21 mouse cellular contexts compared by ENCODE assay signal in the genomic region with DNA sequence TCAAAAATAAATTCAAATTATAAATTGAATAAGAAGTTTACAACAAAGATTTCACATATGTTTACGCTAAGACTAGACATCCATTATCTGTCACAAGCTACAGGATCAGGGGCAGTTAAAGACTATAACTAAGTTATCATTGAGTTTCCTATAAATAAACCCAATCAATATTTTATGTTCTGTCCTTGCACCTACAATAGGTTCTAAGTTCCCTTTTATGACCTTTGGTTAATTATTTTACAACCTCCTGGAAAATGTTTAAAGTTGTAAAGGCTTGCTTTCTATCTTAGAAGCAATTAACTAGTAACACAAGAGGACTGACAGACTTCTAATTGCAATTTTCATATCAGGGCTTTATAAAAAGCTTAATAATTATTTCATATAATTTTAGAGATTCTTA.
DNase-seq lines count a peak whose midpoint lies in the region; ATAC-seq and TF ChIP-seq lines count a peak whose summit lies in the region.
"Had no signal": no experiment of that assay in that cellular context is flagged by ENCODE, and none has a peak within 500 bp of the region (broad histone marks: within the 10 kb centered on the region; RNA-seq: fewer than 3 reads in every experiment).

No protein-coding gene starts in this region.

- no peaks in the 10 kb centered on the region for H3K79me2 ChIP-seq in liver, adult 2 months (ENCODE audit: control insufficient read depth, insufficient read depth, low read length)

- H3K27me3 ChIP-seq in intestine, embryonic 15.5 days (replicated peaks) = no peaks in the 10 kb centered on the region
- no peaks in the 10 kb centered on the region for H3K27me3 ChIP-seq in intestine, postnatal 0 days (replicated peaks; ENCODE audit: control insufficient read depth, insufficient read depth, low read length)
- H3K27me3 ChIP-seq in liver, adult 2 months (ENCODE audit: control insufficient read depth, insufficient read depth, low read length) = no peaks in the 10 kb centered on the region
- no peaks in the 10 kb centered on the region for H3K27me3 ChIP-seq in liver, postnatal 0 days (ENCODE audit: insufficient read depth, low read length)
- no peaks in the 10 kb centered on the region for H3K27me3 ChIP-seq in intestine, embryonic 16.5 days (replicated peaks; ENCODE audit: control insufficient read depth, insufficient read depth, low read length)
- H3K27me3 ChIP-seq: CH12.LX, Patski had no signal

- no peak overlapping the region for H3K4me3 ChIP-seq in intestine, embryonic 15.5 days (replicated peaks)
- H3K4me3 ChIP-seq in intestine, postnatal 0 days (ENCODE audit: low read depth, low read length) = no peak overlapping the region
- H3K4me3 ChIP-seq in liver, adult 2 months (ENCODE audit: insufficient read depth, low read depth, low read length) = no peak overlapping the region
- H3K4me3 ChIP-seq in liver, postnatal 0 days (ENCODE audit: low read depth, low read length) = no peak overlapping the region
- H3K4me3 ChIP-seq in intestine, embryonic 16.5 days (ENCODE audit: low read length) = no peak overlapping the region

- H3K36me3 ChIP-seq in intestine, embryonic 15.5 days = no peaks in the 10 kb centered on the region
- no peaks in the 10 kb centered on the region for H3K36me3 ChIP-seq in intestine, postnatal 0 days (ENCODE audit: control insufficient read depth, insufficient read depth)
- H3K36me3 ChIP-seq in liver, adult 2 months (ENCODE audit: control insufficient read depth, insufficient read depth, low read length) = no peaks in the 10 kb centered on the region
- no peaks in the 10 kb centered on the region for H3K36me3 ChIP-seq in liver, postnatal 0 days (replicated peaks; ENCODE audit: insufficient read depth, low read length)
- no peaks in the 10 kb centered on the region for H3K36me3 ChIP-seq in intestine, embryonic 16.5 days (ENCODE audit: control insufficient read depth, insufficient read depth, low read length)
- H3K36me3 ChIP-seq: G1E had no signal

- no peak overlapping the region for H3K4me2 ChIP-seq in intestine, embryonic 15.5 days (replicated peaks)
- no peak overlapping the region for H3K4me2 ChIP-seq in intestine, postnatal 0 days (replicated peaks; ENCODE audit: low read depth)
- no peak overlapping the region for H3K4me2 ChIP-seq in liver, postnatal 0 days (ENCODE audit: low read depth, low read length)
- no peak overlapping the region for H3K4me2 ChIP-seq in intestine, embryonic 16.5 days (ENCODE audit: low read depth, low read length)

- DNase-seq in liver, adult 2 months (ENCODE audit: extremely low read depth, low read depth, low spot score) = peak; percentile 0
- no peak for DNase-seq in liver, postnatal 0 days
- no peak for DNase-seq in cerebellum, postnatal 4 days (ENCODE audit: low spot score in 2 of 2)
- DNase-seq: adrenal gland, adult 2 months; adrenal gland, adult 8-10 months; adrenal gland, postnatal 10 days; adrenal gland, postnatal 14 days; adrenal gland, postnatal 25 days; adrenal gland, postnatal 36 days; B cell, adult 2 months; cerebellum, adult 11 months; cerebellum, adult 11-12 months; cerebellum, adult 18-20 months had no signal

- no peaks in the 10 kb centered on the region for H3K4me1 ChIP-seq in intestine, embryonic 15.5 days (replicated peaks)
- no peaks in the 10 kb centered on the region for H3K4me1 ChIP-seq in intestine, postnatal 0 days (replicated peaks; ENCODE audit: control insufficient read depth, insufficient read depth, low read length)
- no peaks in the 10 kb centered on the region for H3K4me1 ChIP-seq in liver, adult 2 months (ENCODE audit: control insufficient read depth, insufficient read depth, low read length)
- no peaks in the 10 kb centered on the region for H3K4me1 ChIP-seq in liver, postnatal 0 days (ENCODE audit: insufficient read depth)
- H3K4me1 ChIP-seq in intestine, embryonic 16.5 days (ENCODE audit: control insufficient read depth, insufficient read depth, low read length) = no peaks in the 10 kb centered on the region

- TF ChIP-seq EP300 in liver, postnatal 0 days (IDR thresholded peaks at IDR 0.05; ENCODE audit: low read depth) = no peak

- no peak overlapping the region for H3K9ac ChIP-seq in intestine, embryonic 15.5 days
- no peak overlapping the region for H3K9ac ChIP-seq in intestine, postnatal 0 days (ENCODE audit: low read depth, low read length)
- H3K9ac ChIP-seq in liver, adult 2 months (ENCODE audit: low read depth, low read length) = no peak overlapping the region
- H3K9ac ChIP-seq in liver, postnatal 0 days (replicated peaks) = no peak overlapping the region
- H3K9ac ChIP-seq in intestine, embryonic 16.5 days (ENCODE audit: low read depth, low read length) = no peak overlapping the region

- TF ChIP-seq POLR2A in liver, adult 2 months (IDR thresholded peaks at IDR 0.05; ENCODE audit: extremely low read depth, insufficient read depth, low read length) = no peak

- 70% methylated on average over 1 of the region's 1 CpGs for WGBS in intestine, embryonic 15.5 days
- WGBS in intestine, postnatal 0 days = 45% methylated on average over 1 of the region's 1 CpGs
- 93% methylated on average over 1 of the region's 1 CpGs for WGBS in liver, adult 2 months
- WGBS in liver, postnatal 0 days (ENCODE audit: insufficient replicate concordance) = 77% methylated on average over 1 of the region's 1 CpGs
- WGBS in intestine, embryonic 16.5 days = 65% methylated on average over 1 of the region's 1 CpGs

- no peak for TF ChIP-seq CTCF in intestine, postnatal 0 days (IDR thresholded peaks at IDR 0.05; ENCODE audit: low read depth)
- TF ChIP-seq CTCF in liver, adult 2 months (IDR thresholded peaks at IDR 0.05; ENCODE audit: low read depth, low read length) = no peak
- no peak for TF ChIP-seq CTCF in liver, postnatal 0 days (IDR thresholded peaks at IDR 0.05; ENCODE audit: low read depth)

- H3K27ac ChIP-seq in intestine, embryonic 15.5 days = no peak overlapping the region
- H3K27ac ChIP-seq in intestine, postnatal 0 days (ENCODE audit: low read depth, low read length) = no peak overlapping the region
- no peak overlapping the region for H3K27ac ChIP-seq in liver, adult 2 months (replicated peaks; ENCODE audit: insufficient read depth, low read depth, low read length)
- H3K27ac ChIP-seq in liver, postnatal 0 days (ENCODE audit: low read depth) = no peak overlapping the region
- no peak overlapping the region for H3K27ac ChIP-seq in intestine, embryonic 16.5 days (ENCODE audit: low read length)

- peak; percentile 66 for ATAC-seq in intestine, embryonic 15.5 days
- no peak for ATAC-seq in intestine, postnatal 0 days
- no peak for ATAC-seq in liver, postnatal 0 days
- ATAC-seq in intestine, embryonic 16.5 days = peak; percentile 80
- ATAC-seq: activated CD4-positive, CD25-positive, alpha-beta regulatory T cell, adult 4 months; CD4-positive, CD25-positive, alpha-beta regulatory T cell, adult 4 months; Patski had no signal

- no peaks in the 10 kb centered on the region for H3K9me3 ChIP-seq in intestine, embryonic 15.5 days
- H3K9me3 ChIP-seq in intestine, postnatal 0 days (ENCODE audit: control insufficient read depth) = no peaks in the 10 kb centered on the region
- H3K9me3 ChIP-seq in liver, postnatal 0 days (ENCODE audit: low read length) = no peaks in the 10 kb centered on the region
- no peaks in the 10 kb centered on the region for H3K9me3 ChIP-seq in intestine, embryonic 16.5 days (ENCODE audit: control insufficient read depth, low read length)
- H3K9me3 ChIP-seq: G1E had no signal

Comparison
In these comparisons a context has a peak if more than half of its experiments do, and no peak if none do; other contexts are left out.
1. ATAC-seq: peak in intestine, embryonic 15.5 days (single experiment) and intestine, embryonic 16.5 days (single experiment); none in intestine, postnatal 0 days (single experiment) and liver, postnatal 0 days (single experiment).